Mouse (Mus musculus): ENCODE measurements around the gene Nptx2.

Nptx2 gene

DNA sequence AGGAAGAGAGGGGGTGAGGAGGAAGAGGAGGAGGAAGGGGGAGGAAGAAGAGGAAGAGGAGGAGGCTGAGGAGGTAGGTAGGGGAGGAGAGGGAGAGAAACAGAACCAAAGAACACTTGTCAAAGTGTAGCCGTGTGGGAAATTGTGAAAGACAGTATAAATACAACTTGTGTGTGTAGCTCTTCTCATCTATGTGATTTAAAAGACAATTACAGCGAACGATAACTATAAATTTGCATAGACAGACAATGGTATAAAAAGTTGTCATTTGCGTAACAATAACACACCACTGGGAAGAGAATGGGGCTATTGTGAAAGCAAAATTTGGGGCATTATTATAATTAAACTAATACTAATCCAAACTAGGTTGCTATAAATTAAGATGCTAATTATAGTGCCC lies 20.0 kb downstream of the Nptx2 start:
- no peak for DNase-seq (ENCODE audit: low read depth, low spot score)

GRCm38 (mm10) chr5:144585100-144585499 lies 39.4 kb downstream of the Nptx2 start:
- no peak for DNase-seq (ENCODE audit: low read depth, low spot score)

- no peak for DNase-seq (ENCODE audit: low read depth, low spot score)
Measured at GRCm38 (mm10) chr5:144591248-144591880, 45.7 kb downstream of the Nptx2 start.

DNA sequence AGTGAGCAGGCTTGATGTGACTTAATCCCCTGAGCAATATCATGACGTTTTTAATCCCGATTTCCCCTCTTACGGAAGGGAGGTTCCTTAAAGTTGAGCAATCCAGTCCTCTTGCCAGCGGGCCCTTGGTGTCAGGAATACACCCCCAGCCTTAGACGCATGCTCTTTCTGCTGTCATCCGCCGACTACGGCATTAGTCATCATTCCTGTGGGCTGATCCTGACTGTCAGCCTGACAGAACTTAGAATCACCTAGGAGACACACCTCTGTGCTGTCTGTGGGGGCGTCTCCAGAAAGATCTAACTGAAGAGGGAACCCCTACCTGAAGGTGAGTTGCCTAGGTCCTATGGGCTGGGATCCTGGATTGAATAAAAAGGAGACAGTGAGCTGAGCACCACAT lies 49.1 kb downstream of the Nptx2 start:
- DNase-seq (ENCODE audit: low read depth, low spot score), result no peak

Data from retina, postnatal 7 days (tissue).